Mouse (Mus musculus) midbrain, postnatal 0 days (tissue): ENCODE results near the gene Crim1. TPM values are rescaled to one million over a fixed set of nuclear protein-coding genes. Genes with fewer than 3 reads are reported as not detected.

Experiments
- ATAC-seq: fragments of 200-750 bp; cut with Nextera tagmentation; 2 replicates; pipeline ENCODE4 v1.8.0; 2017; ENCODE audit warnings: moderate number of reproducible peaks, mild to moderate bottlenecking, moderate TSS enrichment, moderate library complexity; ENCODE audit not compliant: low FRiP score
- DNase-seq: peaks from one replicate; pipeline ENCODE4 v3.0.0-alpha.2; 2015; ENCODE audit warnings: low spot score
- H3K27ac ChIP-seq: fragments of 300-500 bp; sonication (generic); 2 replicates; pipeline ENCODE4 v1.5.1; 2014; ENCODE audit warnings: low read depth, mild to moderate bottlenecking, low read length, mixed read lengths
- H3K27me3 ChIP-seq: fragments of 300-500 bp; sonication (generic); 2 replicates; pipeline ENCODE4 v1.6.1; 2014; ENCODE audit warnings: low read length, control low read depth, mixed read lengths; ENCODE audit not compliant: insufficient read depth
- H3K36me3 ChIP-seq: fragments of 300-500 bp; sonication (generic); 2 replicates; pipeline ENCODE4 v1.6.1; 2014; ENCODE audit warnings: low read length, control low read depth, mixed read lengths; ENCODE audit not compliant: insufficient read depth
- H3K4me1 ChIP-seq: fragments of 300-500 bp; sonication (generic); 2 replicates; pipeline ENCODE4 v1.6.1; 2014; ENCODE audit warnings: mild to moderate bottlenecking, control low read depth, antibody characterized with exemption, low read length, mixed read lengths; ENCODE audit not compliant: insufficient read depth
- H3K4me2 ChIP-seq: fragments of 300-500 bp; sonication (generic); 2 replicates; pipeline ENCODE4 v1.6.1; 2014; ENCODE audit warnings: low read depth, mild to moderate bottlenecking, low read length, mixed read lengths; ENCODE audit not compliant: poor library complexity, severe bottlenecking
- H3K4me3 ChIP-seq: fragments of 300-500 bp; sonication (generic); 2 replicates; pipeline ENCODE4 v1.5.1; 2014; ENCODE audit warnings: low read depth, mild to moderate bottlenecking, low read length, moderate library complexity
- H3K9ac ChIP-seq: fragments of 300-500 bp; sonication (generic); replicated peaks from 2 replicates; pipeline ENCODE4 v1.6.1; 2014; ENCODE audit warnings: mild to moderate bottlenecking, low read length, moderate library complexity, mixed read lengths; ENCODE audit not compliant: poor library complexity, severe bottlenecking
- H3K9me3 ChIP-seq: fragments of 300-500 bp; sonication (generic); 2 replicates; pipeline ENCODE4 v1.6.1; 2016; ENCODE audit warnings: low read length, control low read depth
- CTCF ChIP-seq: IDR thresholded peaks from 2 replicates; pipeline ENCODE4 v1.5.1; 2016; ENCODE audit warnings: antibody characterized with exemption, mild to moderate bottlenecking
- WGBS: fragments of 180-500 bp; shearing (Covaris S2); extraction: QIAGEN DNeasy Blood & Tissue Kit; methylation state at CpG from one replicate; pipeline ENCODE4 v1.1.7; 2014; 5-methylcytosine and 5-hydroxymethylcytosine counted together
- polyA plus RNA-seq: library from polyadenylated mRNA; unstranded; fragments of >200 nt; fragmentation: Nextera tagmentation; extraction: Ambion mirVana; gene quantifications from 2 replicates; pipeline ENCODE4 v1.2.1, GENCODE M21; 2015
- total RNA-seq: library from RNA; depleted of rRNA; stranded (reverse); fragments of >200 nt; gene quantifications from 2 replicates; pipeline ENCODE4 v1.2.3, GENCODE M21; 2014

Crim1 gene
- total and polyA plus RNA-seq, 2 experiments from 2014 or later: 16.5 to 119 TPM

- peak; percentile 62 for TF ChIP-seq CTCF
- peak; percentile 54 for DNase-seq
- WGBS: 12% methylated on average over 4 of the region's 4 CpGs
- Histone ChIP-seq H3K4me3 (peak overlapping the region; percentile 88), H3K27ac (peak overlapping the region; percentile 82; the same call in 1 of the 2 replicates), H3K36me3 (no peaks in the 10 kb centered on the region), H3K9me3 (no peaks in the 10 kb centered on the region), H3K27me3 (no peaks in the 10 kb centered on the region), H3K4me1 (peaks cover 3% of the 10 kb centered on the region; the same call in 1 of the 2 replicates), H3K9ac (peak overlapping the region; percentile 72; the same call in 1 of the 2 replicates), H3K4me2 (peak overlapping the region; percentile 94)
- no peak for ATAC-seq
Observed at GRCm38 (mm10) chr17:78198820-78199219, 1.2 kb upstream of the Crim1 start.

GRCm38 (mm10) chr17:78199231-78199625 is 820 bp upstream of the Crim1 start:
- peak overlapping the region; percentile 82; the same call in 1 of the 2 replicates for H3K27ac ChIP-seq
- H3K4me3 ChIP-seq: peak overlapping the region; percentile 88
- H3K4me1 ChIP-seq: peaks cover 3% of the 10 kb centered on the region; the same call in 1 of the 2 replicates
- whole genome bisulfite sequencing: 5% methylated on average over 7 of the region's 7 CpGs
- no peak for TF ChIP-seq CTCF
- peak overlapping the region; percentile 72 for H3K9ac ChIP-seq
- no peaks in the 10 kb centered on the region for H3K27me3 ChIP-seq
- no peaks in the 10 kb centered on the region for H3K9me3 ChIP-seq
- H3K4me2 ChIP-seq: peak overlapping the region; percentile 94
- peak; percentile 25 for DNase-seq
- H3K36me3 ChIP-seq: no peaks in the 10 kb centered on the region
- no peak for ATAC-seq

- DNase-seq (peak; percentile 21), ATAC-seq (peak; percentile 48)
- peak; percentile 15; the same call in 1 of the 2 replicates for TF ChIP-seq CTCF
- peak overlapping the region; percentile 88 for H3K4me3 ChIP-seq
- H3K27ac ChIP-seq: peak overlapping the region; percentile 78
- H3K4me1 ChIP-seq: peaks cover 3% of the 10 kb centered on the region; the same call in 1 of the 2 replicates
- H3K27me3 ChIP-seq: no peaks in the 10 kb centered on the region
- no peaks in the 10 kb centered on the region for H3K36me3 ChIP-seq
- 0% methylated on average over 45 of the region's 73 CpGs for WGBS
- peak overlapping the region; percentile 94 for H3K4me2 ChIP-seq
- peak overlapping the region; percentile 72 for H3K9ac ChIP-seq
- H3K9me3 ChIP-seq: no peaks in the 10 kb centered on the region
Observed at GRCm38 (mm10) chr17:78200561-78201220, 643 bp downstream of the Crim1 start.

- no peaks in the 10 kb centered on the region for H3K27me3 ChIP-seq
- peak overlapping the region; percentile 78; the same call in 1 of the 2 replicates for H3K27ac ChIP-seq
- H3K36me3 ChIP-seq: no peaks in the 10 kb centered on the region
- peak overlapping the region; percentile 72 for H3K9ac ChIP-seq
- ATAC-seq: peak; percentile 22
- no peak for TF ChIP-seq CTCF
- H3K4me2 ChIP-seq: peak overlapping the region; percentile 94
- peak overlapping the region; percentile 88 for H3K4me3 ChIP-seq
- no peaks in the 10 kb centered on the region for H3K9me3 ChIP-seq
- WGBS: under 1% methylated on average over 38 of the region's 39 CpGs
- DNase-seq: peak; percentile 47
- peaks cover 3% of the 10 kb centered on the region; the same call in 1 of the 2 replicates for H3K4me1 ChIP-seq
Observed at GRCm38 (mm10) chr17:78201221-78202058, 1.4 kb downstream of the Crim1 start.

- no peak for ATAC-seq
- 4% methylated on average over 5 of the region's 5 CpGs for WGBS
- peak; percentile 49 for TF ChIP-seq CTCF
Observed at GRCm38 (mm10) chr17:78202221-78202620, 2.2 kb downstream of the Crim1 start.

More at GRCm38 (mm10) chr17:78202221-78202620, 2.2 kb downstream of the Crim1 start:
- peak overlapping the region; percentile 94 for H3K4me2 ChIP-seq
- H3K9me3 ChIP-seq: no peaks in the 10 kb centered on the region
- H3K36me3 ChIP-seq: no peaks in the 10 kb centered on the region
- no peak overlapping the region for H3K27ac ChIP-seq
- peak; percentile 8 for DNase-seq
- no peaks in the 10 kb centered on the region for H3K27me3 ChIP-seq
- peaks cover 3% of the 10 kb centered on the region; the same call in 1 of the 2 replicates for H3K4me1 ChIP-seq
- H3K4me3 ChIP-seq: peak overlapping the region; percentile 88
- H3K9ac ChIP-seq: peak overlapping the region; percentile 72
